Mouse (Mus musculus): ENCODE measurements around the gene Gm28048. TPM values are rescaled to one million over a fixed set of nuclear protein-coding genes. Genes with fewer than 3 reads are reported as not detected.

Gm28048 gene
- total and polyA plus RNA-seq, 2 experiments from 2014 or later, result 6.8 TPM; not detected in 1

DNA sequence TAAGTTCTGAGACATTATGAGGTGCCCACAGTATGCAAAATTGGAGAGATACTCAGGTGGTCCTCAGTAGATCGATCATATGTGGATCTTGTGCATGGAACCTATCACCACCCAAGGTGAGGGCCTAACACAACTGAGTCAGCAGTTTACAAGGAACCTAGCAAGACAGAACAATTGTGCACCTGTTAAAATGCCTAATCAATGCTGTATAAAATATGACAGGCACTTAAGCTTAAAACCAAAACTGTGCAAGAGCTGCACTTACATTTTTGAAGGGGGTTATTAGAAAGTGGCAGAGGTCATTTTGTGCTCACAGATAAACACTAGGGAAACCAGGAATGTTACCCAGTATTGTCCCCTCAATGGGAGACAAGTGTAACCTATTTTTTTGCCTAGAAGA, 23.4 kb upstream of the Gm28048 start:
- H3K9ac ChIP-seq (replicated peaks; ENCODE audit: low read depth, low read length), result no peak overlapping the region
- ATAC-seq (ENCODE audit: insufficient read depth, low read depth) (no peak), DNase-seq (ENCODE audit: low spot score) (no peak)
- 90% methylated on average over 1 of the region's 1 CpGs for WGBS
- no peak overlapping the region for H3K4me2 ChIP-seq (ENCODE audit: low read depth, low read length)
- no peak for TF ChIP-seq CTCF (IDR thresholded peaks at IDR 0.05; ENCODE audit: low read depth)
- TF ChIP-seq EP300 (IDR thresholded peaks at IDR 0.05; ENCODE audit: low read depth), result no peak
- H3K27ac ChIP-seq (ENCODE audit: low read depth), result no peak overlapping the region
- no peaks in the 10 kb centered on the region for H3K9me3 ChIP-seq (replicated peaks; ENCODE audit: control insufficient read depth, low read length)
- no peak overlapping the region for H3K4me3 ChIP-seq (ENCODE audit: low read depth, low read length)
- H3K36me3 ChIP-seq (replicated peaks; ENCODE audit: control insufficient read depth, insufficient read depth, low read length), result peaks cover 38% of the 10 kb centered on the region
- no peaks in the 10 kb centered on the region for H3K27me3 ChIP-seq (ENCODE audit: control insufficient read depth, insufficient read depth, low read length)
- H3K4me1 ChIP-seq (ENCODE audit: control insufficient read depth, insufficient read depth), result 0 out of 2 replicates have a peak, but pooled peaks cover 5% of the 10 kb centered on the region

DNA sequence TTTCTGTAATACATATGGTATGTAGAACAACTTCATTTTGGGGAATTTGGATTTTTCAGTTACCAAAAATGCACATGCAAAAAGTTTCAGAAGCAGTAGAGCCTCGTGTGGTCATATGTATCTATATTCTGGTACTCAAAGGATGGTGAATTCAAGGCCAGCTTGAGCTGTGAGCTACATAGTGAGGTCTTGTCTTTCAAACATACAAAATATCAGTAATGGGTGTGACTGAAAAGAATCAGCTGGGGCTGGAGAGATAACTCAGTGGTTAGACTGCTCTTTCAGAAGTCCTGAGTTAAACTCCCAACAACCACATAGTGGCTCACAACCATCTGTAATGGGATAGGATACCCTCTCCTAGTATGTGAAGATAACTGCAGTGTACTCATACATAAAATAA, 16.4 kb upstream of the Gm28048 start:
- 53% methylated on average over 1 of the region's 1 CpGs for WGBS
- no peaks in the 10 kb centered on the region for H3K9me3 ChIP-seq (replicated peaks; ENCODE audit: control insufficient read depth, low read length)
- H3K36me3 ChIP-seq (replicated peaks; ENCODE audit: control insufficient read depth, insufficient read depth, low read length), result peaks cover 91% of the 10 kb centered on the region
- no peak for DNase-seq (ENCODE audit: low spot score)
- TF ChIP-seq CTCF (IDR thresholded peaks at IDR 0.05; ENCODE audit: low read depth) (no peak), EP300 (IDR thresholded peaks at IDR 0.05; ENCODE audit: low read depth) (no peak)
- H3K27me3 ChIP-seq (ENCODE audit: control insufficient read depth, insufficient read depth, low read length), result no peaks in the 10 kb centered on the region
- no peak overlapping the region for H3K27ac ChIP-seq (ENCODE audit: low read depth)
- H3K4me1 ChIP-seq (ENCODE audit: control insufficient read depth, insufficient read depth), result no peaks in the 10 kb centered on the region
- no peak overlapping the region for H3K9ac ChIP-seq (replicated peaks; ENCODE audit: low read depth, low read length)
- H3K4me3 ChIP-seq (ENCODE audit: low read depth, low read length), result no peak overlapping the region
- ATAC-seq (ENCODE audit: insufficient read depth, low read depth), result no peak
- no peak overlapping the region for H3K4me2 ChIP-seq (ENCODE audit: low read depth, low read length)

- TF ChIP-seq EP300 (IDR thresholded peaks at IDR 0.05; ENCODE audit: low read depth) (no peak), CTCF (IDR thresholded peaks at IDR 0.05; ENCODE audit: low read depth) (no peak)
- Histone ChIP-seq H3K9ac (replicated peaks; ENCODE audit: low read depth, low read length) (no peak overlapping the region), H3K27ac (ENCODE audit: low read depth) (no peak overlapping the region), H3K4me3 (ENCODE audit: low read depth, low read length) (no peak overlapping the region), H3K4me1 (ENCODE audit: control insufficient read depth, insufficient read depth) (peaks cover 13% of the 10 kb centered on the region), H3K9me3 (replicated peaks; ENCODE audit: control insufficient read depth, low read length) (no peaks in the 10 kb centered on the region), H3K4me2 (ENCODE audit: low read depth, low read length) (no peak overlapping the region), H3K27me3 (ENCODE audit: control insufficient read depth, insufficient read depth, low read length) (no peaks in the 10 kb centered on the region), H3K36me3 (replicated peaks; ENCODE audit: control insufficient read depth, insufficient read depth, low read length) (peaks cover 67% of the 10 kb centered on the region)
- 87% methylated on average over 4 of the region's 4 CpGs for WGBS
- ATAC-seq (ENCODE audit: insufficient read depth, low read depth) (no peak), DNase-seq (ENCODE audit: low spot score) (no peak)
Observed at GRCm38 (mm10) chr11:22995461-22995860, 13.6 kb upstream of the Gm28048 start.

DNA sequence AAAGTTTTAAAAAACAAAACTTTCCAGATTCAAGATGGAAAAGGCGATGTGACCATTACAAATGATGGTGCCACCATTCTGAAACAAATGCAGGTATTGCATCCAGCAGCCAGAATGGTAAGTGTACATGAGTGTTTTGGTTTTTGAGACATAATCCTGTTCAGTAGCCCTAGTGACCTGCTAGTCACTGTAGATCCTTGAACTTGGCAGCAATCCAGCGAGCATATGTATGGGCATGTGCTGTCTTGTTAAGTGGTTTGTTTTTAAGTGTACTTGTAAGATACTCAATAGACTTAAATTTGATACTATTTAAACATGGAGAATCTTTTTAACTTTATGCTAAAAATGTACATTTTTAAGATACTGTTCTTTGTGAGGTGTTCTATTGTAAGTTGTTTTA, 12.4 kb upstream of the Gm28048 start:
- Histone ChIP-seq H3K4me2 (ENCODE audit: low read depth, low read length) (no peak overlapping the region), H3K9me3 (replicated peaks; ENCODE audit: control insufficient read depth, low read length) (no peaks in the 10 kb centered on the region), H3K4me3 (ENCODE audit: low read depth, low read length) (no peak overlapping the region), H3K4me1 (ENCODE audit: control insufficient read depth, insufficient read depth) (peaks cover 13% of the 10 kb centered on the region), H3K36me3 (replicated peaks; ENCODE audit: control insufficient read depth, insufficient read depth, low read length) (peaks cover 55% of the 10 kb centered on the region), H3K27ac (ENCODE audit: low read depth) (no peak overlapping the region), H3K9ac (replicated peaks; ENCODE audit: low read depth, low read length) (no peak overlapping the region), H3K27me3 (ENCODE audit: control insufficient read depth, insufficient read depth, low read length) (no peaks in the 10 kb centered on the region)
- DNase-seq (ENCODE audit: low spot score) (no peak), ATAC-seq (ENCODE audit: insufficient read depth, low read depth) (no peak)
- 72% methylated on average over 2 of the region's 2 CpGs for WGBS
- TF ChIP-seq EP300 (IDR thresholded peaks at IDR 0.05; ENCODE audit: low read depth) (no peak), CTCF (IDR thresholded peaks at IDR 0.05; ENCODE audit: low read depth) (no peak)

- DNase-seq (ENCODE audit: low spot score), result no peak
- H3K27ac ChIP-seq (ENCODE audit: low read depth), result peak overlapping the region; percentile 92
Observed at GRCm38 (mm10) chr11:22991218-22991835, 9.4 kb upstream of the Gm28048 start.

More at GRCm38 (mm10) chr11:22991218-22991835, 9.4 kb upstream of the Gm28048 start:
- 6% methylated on average over 14 of the region's 14 CpGs for WGBS
- ATAC-seq (ENCODE audit: insufficient read depth, low read depth), result no peak
- peaks cover 28% of the 10 kb centered on the region for H3K36me3 ChIP-seq (replicated peaks; ENCODE audit: control insufficient read depth, insufficient read depth, low read length)
- peak overlapping the region; percentile 83 for H3K4me3 ChIP-seq (ENCODE audit: low read depth, low read length)
- H3K27me3 ChIP-seq (ENCODE audit: control insufficient read depth, insufficient read depth, low read length), result no peaks in the 10 kb centered on the region
- H3K4me1 ChIP-seq (ENCODE audit: control insufficient read depth, insufficient read depth), result peaks cover 13% of the 10 kb centered on the region
- H3K9me3 ChIP-seq (replicated peaks; ENCODE audit: control insufficient read depth, low read length), result no peaks in the 10 kb centered on the region
- H3K4me2 ChIP-seq (ENCODE audit: low read depth, low read length), result peak overlapping the region; percentile 81
- TF ChIP-seq EP300 (IDR thresholded peaks at IDR 0.05; ENCODE audit: low read depth) (no peak), CTCF (IDR thresholded peaks at IDR 0.05; ENCODE audit: low read depth) (no peak)
- H3K9ac ChIP-seq (replicated peaks; ENCODE audit: low read depth, low read length), result peak overlapping the region; percentile 93
